Mouse (Mus musculus) cortical plate, adult 2 months (tissue): ENCODE results near the gene Ilf2. TPM values are rescaled to one million over a fixed set of nuclear protein-coding genes. Genes with fewer than 3 reads are reported as not detected.

Experiments used
- H3K27ac ChIP-seq: fragments of 200-500 bp; 2 replicates; pipeline ENCODE4 v1.5.1; 2012; ENCODE audit warnings: low read length, control low read depth, inconsistent platforms; ENCODE audit not compliant: insufficient read depth
- H3K4me1 ChIP-seq: fragments of 200-500 bp; 2 replicates; pipeline ENCODE4 v1.6.1; 2011; ENCODE audit warnings: low read length; ENCODE audit not compliant: control insufficient read depth, insufficient read depth
- H3K4me3 ChIP-seq: fragments of 200-500 bp; 2 replicates; pipeline ENCODE4 v1.5.1; 2011; ENCODE audit warnings: mild to moderate bottlenecking, low read length, control low read depth; ENCODE audit not compliant: insufficient read depth
- CTCF ChIP-seq: fragments of 200-500 bp; IDR thresholded peaks from 2 replicates; pipeline ENCODE4 v1.5.1; 2011; ENCODE audit warnings: mild to moderate bottlenecking, control low read depth, low read length; ENCODE audit not compliant: insufficient read depth; ENCODE audit errors: extremely low read depth
- POLR2A ChIP-seq: fragments of 200-500 bp; IDR thresholded peaks from 2 replicates; pipeline ENCODE4 v1.6.1; 2011; ENCODE audit warnings: mild to moderate bottlenecking, low read length, control low read depth; ENCODE audit not compliant: insufficient read depth; ENCODE audit errors: extremely low read depth
- polyA plus RNA-seq: library from polyadenylated mRNA; depleted of rRNA; stranded (reverse); fragments of >200 nt; gene quantifications from 2 replicates; pipeline ENCODE4 v1.2.3, GENCODE M21; 2012

Gene Ilf2
- polyA plus RNA-seq, 1 experiment = 78.7 TPM

DNA sequence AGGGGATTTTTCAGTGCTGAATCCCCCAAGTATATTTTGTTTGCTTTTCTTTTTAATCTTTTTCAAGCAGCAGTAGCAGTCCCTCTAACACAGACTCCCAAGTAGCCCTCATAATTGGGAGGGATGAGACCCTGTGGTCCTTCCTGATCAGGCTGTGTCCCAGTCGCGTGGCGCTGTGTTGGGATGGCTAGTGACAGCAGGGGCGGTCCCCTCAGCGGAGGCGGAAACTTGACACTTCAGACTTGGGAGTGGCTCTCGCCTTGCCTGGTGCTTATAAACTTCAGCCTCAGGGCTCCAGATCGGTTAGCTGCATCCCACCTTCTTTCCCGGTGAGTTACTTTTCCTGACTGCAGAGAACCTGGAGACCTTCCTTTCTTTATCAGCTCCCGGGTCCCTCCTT lies 38.8 kb downstream of the Ilf2 start:
- Histone ChIP-seq H3K4me1 (no peaks in the 10 kb centered on the region), H3K27ac (peak overlapping the region; percentile 44), H3K4me3 (peak overlapping the region; percentile 28)
- TF ChIP-seq CTCF (no peak), POLR2A (peak; percentile 49; the same call in 1 of the 2 replicates)

DNA sequence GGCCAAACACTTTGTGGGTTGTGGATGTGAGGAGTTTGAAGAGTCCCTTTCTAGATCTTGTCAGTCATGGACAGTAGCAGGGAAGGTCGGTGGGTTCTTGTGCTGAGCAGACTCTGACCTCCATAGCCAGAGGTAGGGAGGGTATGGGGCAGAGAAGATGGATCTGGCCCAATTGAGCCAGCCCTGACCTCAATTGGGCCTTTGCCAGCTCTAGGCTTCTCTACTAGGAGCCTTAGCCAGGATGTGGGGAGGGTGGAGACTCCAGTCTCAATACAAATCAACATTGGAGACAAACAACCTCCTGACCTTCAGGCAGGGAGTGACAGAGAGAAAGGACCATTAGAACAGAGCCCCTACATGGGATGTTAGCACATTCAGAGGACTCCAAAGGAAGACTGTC lies 39.3 kb downstream of the Ilf2 start:
- Histone ChIP-seq H3K27ac (peak overlapping the region; percentile 44), H3K4me3 (peak overlapping the region; percentile 28)

DNA sequence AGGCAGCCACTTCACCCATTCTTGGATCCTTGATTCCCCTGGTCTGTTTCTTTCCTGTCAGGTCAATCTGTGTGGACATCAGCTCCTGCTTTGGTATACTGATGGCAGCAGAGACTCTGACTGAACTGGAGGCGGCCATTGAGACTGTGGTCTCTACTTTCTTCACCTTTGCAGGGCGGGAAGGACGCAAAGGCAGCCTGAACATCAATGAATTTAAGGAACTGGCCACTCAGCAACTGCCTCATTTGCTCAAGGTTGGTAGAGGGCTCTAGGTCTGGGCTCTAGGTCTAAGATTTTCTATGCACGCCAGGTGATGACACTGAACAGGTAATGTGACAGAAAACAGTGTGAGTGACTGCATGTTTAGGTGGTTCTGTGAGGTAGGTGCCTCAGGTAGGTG lies 39.9 kb downstream of the Ilf2 start:
- Histone ChIP-seq H3K27ac (no peak overlapping the region), H3K4me3 (no peak overlapping the region), H3K4me1 (no peaks in the 10 kb centered on the region)
- no peak for TF ChIP-seq POLR2A
- TF ChIP-seq CTCF = no peak

More for the DNA sequence above, 39.3 kb downstream of the Ilf2 start:
- no peaks in the 10 kb centered on the region for H3K4me1 ChIP-seq
- TF ChIP-seq CTCF = no peak
- TF ChIP-seq POLR2A = no peak

DNA sequence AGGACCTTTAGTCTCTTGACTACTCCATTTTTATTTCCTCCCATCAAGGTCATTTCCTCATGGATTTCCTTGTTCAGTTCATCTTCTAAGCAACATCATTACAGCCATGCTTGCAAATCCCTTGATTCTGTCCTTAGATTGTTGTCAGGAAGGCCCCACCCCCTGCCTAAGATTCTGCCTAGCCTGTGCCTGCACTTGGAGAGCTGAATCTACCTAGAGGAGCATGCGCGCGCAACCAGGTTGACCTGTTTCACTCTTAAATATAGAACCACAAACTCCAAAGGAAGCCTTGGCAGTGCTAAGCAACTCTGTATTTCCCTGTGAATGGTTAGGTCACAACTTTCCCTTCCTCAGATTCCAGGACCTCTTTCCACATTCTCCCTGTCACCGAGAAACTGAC lies 41.8 kb downstream of the Ilf2 start:
- no peak overlapping the region for H3K27ac ChIP-seq
- H3K4me3 ChIP-seq = no peak overlapping the region
- H3K4me1 ChIP-seq = no peaks in the 10 kb centered on the region
- TF ChIP-seq POLR2A = no peak
- TF ChIP-seq CTCF = no peak

DNA sequence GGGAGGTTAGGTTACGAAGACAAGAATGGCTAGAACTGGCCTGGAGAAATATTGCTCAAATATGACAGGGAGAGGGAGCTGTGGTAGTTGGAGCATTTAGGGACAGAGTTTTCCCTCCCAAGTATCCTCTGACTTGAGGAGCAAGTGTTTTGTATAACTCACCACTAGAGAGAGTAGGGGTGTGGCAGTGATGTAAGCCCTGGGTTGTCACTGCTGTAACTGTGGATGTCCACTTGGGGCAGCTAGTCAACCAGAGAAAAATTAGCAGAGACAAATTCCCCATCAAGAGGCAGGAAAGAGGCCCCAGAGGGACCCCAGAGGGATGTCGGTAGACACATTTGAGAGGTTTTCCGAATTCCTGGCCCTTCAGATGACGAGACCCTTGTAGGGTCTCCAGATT lies 49.5 kb downstream of the Ilf2 start:
- TF ChIP-seq CTCF (peak; percentile 76), POLR2A (no peak)
- Histone ChIP-seq H3K4me3 (no peak overlapping the region), H3K27ac (no peak overlapping the region), H3K4me1 (no peaks in the 10 kb centered on the region)

DNA sequence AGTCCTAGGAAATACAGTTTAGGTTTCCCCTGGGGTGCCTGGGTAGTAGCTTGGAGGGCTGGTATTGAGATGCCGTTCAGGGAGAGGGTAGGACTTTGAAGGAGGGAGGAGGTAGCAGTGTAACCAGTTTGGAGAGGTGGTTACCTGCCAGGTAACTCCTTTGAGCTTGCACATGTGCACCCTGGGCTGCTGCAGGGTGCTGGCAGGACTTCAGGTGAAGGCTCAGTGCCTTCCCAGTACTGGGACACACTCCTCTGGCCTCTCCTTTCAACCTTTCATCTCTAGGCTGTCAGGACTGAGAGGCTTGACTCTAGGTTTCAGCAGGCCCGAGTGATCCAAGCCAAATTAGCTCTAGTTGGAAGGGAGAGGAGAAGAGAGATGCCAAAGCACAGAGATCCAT lies 50.1 kb downstream of the Ilf2 start:
- Histone ChIP-seq H3K27ac (no peak overlapping the region), H3K4me1 (no peaks in the 10 kb centered on the region), H3K4me3 (no peak overlapping the region)
- TF ChIP-seq POLR2A = no peak
- no peak for TF ChIP-seq CTCF

DNA sequence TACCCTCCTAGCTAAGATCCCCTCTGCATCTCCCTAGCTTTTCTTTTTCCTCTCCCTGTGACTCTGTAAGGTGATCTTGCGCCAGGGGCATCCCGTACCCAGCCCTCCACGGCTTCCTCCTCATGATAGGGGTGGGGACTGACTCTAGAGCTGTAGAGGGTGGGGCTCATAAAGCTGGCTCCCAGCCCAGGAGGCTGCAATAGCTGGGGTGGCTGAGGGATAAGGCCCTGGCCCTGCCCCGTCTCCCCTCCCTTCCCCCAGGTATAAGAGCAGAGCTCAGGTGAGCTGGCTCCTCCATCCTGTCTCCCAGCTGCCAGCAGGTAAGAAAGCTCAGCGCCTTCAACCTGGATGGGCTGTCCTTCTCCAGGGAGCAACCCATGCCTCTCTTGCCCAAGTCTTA lies 50.7 kb downstream of the Ilf2 start, which contains the start of gene S100a14:
TSS of gene S100a14 (plus strand) at position 277 of the 400 bp plus-strand sequence.
- no peak for TF ChIP-seq POLR2A
- TF ChIP-seq CTCF = no peak
- no peaks in the 10 kb centered on the region for H3K4me1 ChIP-seq
- no peak within 1 kb of the TSS for H3K4me3 ChIP-seq
- no peak within 1 kb of the TSS for H3K27ac ChIP-seq

DNA sequence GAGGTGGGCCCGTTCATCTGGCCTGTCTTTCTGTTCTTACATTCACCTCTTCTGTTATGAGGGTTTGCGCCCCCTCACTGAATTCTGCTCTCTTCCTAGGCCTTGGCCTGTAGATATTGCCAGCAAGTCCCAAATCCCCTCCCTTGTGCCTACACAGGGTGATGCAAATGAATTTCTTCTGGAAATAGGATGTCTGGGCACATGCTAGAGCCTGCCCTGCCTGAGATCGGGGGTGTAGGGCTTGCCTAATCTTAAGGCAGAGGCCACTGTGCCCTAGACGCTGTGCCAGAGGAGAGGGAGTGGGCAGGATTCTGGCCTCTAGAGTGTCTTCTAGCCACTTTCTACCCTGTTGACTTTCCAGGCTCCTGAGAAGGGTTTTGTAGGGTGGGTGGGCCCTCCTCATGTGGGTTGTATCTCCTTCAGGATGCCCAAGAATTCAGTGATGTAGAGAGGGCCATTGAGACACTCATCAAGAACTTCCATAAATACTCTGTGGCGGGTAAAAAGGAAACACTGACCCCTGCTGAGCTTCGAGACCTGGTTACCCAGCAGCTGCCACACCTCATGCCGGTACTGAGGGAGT lies 51.5 kb downstream of the Ilf2 start:
- H3K27ac ChIP-seq = no peak overlapping the region
- H3K4me1 ChIP-seq = no peaks in the 10 kb centered on the region
- no peak for TF ChIP-seq POLR2A
- TF ChIP-seq CTCF = no peak
- no peak overlapping the region for H3K4me3 ChIP-seq

DNA sequence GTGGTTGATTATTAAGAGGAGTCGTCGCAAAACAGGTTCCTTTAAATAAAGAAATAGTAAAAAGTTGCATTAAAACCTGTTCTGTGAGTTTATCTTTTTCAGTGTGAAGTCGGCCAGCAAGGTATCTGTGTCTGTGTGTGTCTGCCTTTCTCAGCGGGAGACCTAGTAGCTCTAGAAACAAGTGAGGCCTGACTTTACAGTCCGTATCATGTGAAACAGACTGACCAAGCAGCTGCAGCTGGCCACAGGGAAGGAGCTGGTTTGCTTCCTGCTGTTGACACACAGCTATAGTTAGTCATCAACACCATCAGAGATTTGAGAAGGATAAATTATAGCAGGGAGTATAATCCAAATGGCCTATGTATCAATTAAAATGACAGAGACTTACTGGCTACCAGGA lies 55.8 kb downstream of the Ilf2 start:
- Histone ChIP-seq H3K4me1 (no peaks in the 10 kb centered on the region), H3K4me3 (no peak overlapping the region), H3K27ac (no peak overlapping the region)
- TF ChIP-seq CTCF = no peak
- TF ChIP-seq POLR2A = no peak

DNA sequence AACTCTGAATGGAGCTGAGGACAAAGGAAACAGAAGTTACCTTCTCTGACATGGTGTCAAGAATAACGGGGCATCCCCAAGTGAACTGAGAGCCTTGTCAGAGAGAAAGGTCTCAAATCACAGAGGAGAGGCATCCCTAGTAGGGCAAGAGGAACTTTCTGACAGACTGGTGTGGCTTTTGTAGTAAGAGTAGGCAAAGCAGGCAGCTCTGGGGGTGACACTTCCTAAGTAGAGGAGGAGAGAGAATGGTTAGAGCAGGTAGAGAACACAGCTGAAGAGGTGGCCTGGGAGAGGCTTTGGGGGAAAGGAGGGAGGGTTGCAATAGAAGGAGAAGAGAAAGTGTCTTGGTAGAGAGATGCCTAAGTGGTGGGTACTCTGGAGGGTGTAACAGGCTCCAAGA lies 59.5 kb downstream of the Ilf2 start:
- TF ChIP-seq CTCF = no peak
- no peak for TF ChIP-seq POLR2A
- Histone ChIP-seq H3K4me1 (no peaks in the 10 kb centered on the region), H3K27ac (no peak overlapping the region), H3K4me3 (no peak overlapping the region)
